Mouse (Mus musculus) heart, adult 2 months (tissue): ENCODE results near the gene Cpne5.

Source experiments
- EP300 ChIP-seq: fragments of 200-500 bp; IDR thresholded peaks from 2 replicates; pipeline ENCODE4 v1.6.1; 2011; ENCODE audit warnings: low read depth, low read length, control low read depth; ENCODE audit not compliant: insufficient read depth
- POLR2A ChIP-seq: fragments of 200-500 bp; IDR thresholded peaks from 2 replicates; pipeline ENCODE4 v1.6.1; 2011; ENCODE audit warnings: mild to moderate bottlenecking, low read depth, low read length, control low read depth; ENCODE audit not compliant: insufficient read depth

GRCm38 (mm10) chr17:29158899-29159298 lies 79.1 kb downstream of the Cpne5 start:
- no peak for TF ChIP-seq POLR2A
- no peak for TF ChIP-seq EP300
